Mouse (Mus musculus) E14TG2a.4 (cell line): ENCODE measurements at regions not wholly inside any gene's neighbourhood (a gene's known extent, or its start where the extent isn't known, plus 50 kb on each side); places are given as distances from the start of the nearest gene placed in this dataset.

Experiments
- CTCF ChIP-seq: conservative IDR thresholded peaks from 2 replicates; pipeline ENCODE4 v1.5.1; 2014; ENCODE audit warnings: low read length
- NANOG ChIP-seq: IDR thresholded peaks from 2 replicates; pipeline ENCODE4 v1.6.1; 2014; ENCODE audit warnings: borderline replicate concordance, low read length, mixed read lengths
- POU5F1 ChIP-seq: IDR thresholded peaks from 2 replicates; pipeline ENCODE4 v1.6.1; 2014; ENCODE audit warnings: low read length, borderline replicate concordance

DNA sequence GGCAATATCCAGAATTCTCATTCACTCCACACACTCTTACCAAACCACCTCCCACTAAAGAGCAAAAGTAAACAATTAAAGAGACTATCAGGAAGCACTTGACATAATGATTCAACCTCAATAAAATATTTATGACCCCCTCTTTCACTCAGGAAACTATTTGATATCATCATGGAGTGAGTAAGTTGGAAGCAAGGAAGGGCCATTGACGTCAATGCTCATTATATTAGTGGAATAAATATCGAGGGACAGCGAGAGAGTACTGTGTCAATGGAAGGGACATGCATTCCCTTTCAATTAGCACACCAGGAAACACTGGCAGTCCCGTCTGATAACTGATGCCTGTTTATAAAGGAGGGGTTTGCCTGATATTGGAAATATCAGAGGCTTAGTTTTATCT, 358.9 kb downstream of the Kcnj2 start:
- TF ChIP-seq CTCF (no peak), NANOG (no peak), POU5F1 (no peak)
